Mouse (Mus musculus) intestine, embryonic 14.5 days (tissue): ENCODE data around the gene Ctrl. TPM values are rescaled to one million over a fixed set of nuclear protein-coding genes. Genes with fewer than 3 reads are reported as not detected.

Experiments used
- ATAC-seq: fragments of 200-750 bp; cut with Nextera tagmentation; replicated peaks from 2 replicates; pipeline ENCODE4 v1.8.0; 2017; ENCODE audit warnings: low read depth, moderate number of reproducible peaks, moderate TSS enrichment, moderate library complexity; ENCODE audit not compliant: low FRiP score, low TSS enrichment
- DNase-seq: peaks from one replicate; pipeline ENCODE4 v3.0.0-alpha.2; 2018; ENCODE audit warnings: low spot score
- H3K27ac ChIP-seq: fragments of 300-500 bp; sonication (generic); 2 replicates; pipeline ENCODE4 v1.5.1; 2014; ENCODE audit warnings: low read depth, mild to moderate bottlenecking, control low read depth
- H3K27me3 ChIP-seq: fragments of 300-500 bp; sonication (generic); replicated peaks from 2 replicates; pipeline ENCODE4 v1.6.1; 2014; ENCODE audit warnings: low read length, control low read depth; ENCODE audit not compliant: control insufficient read depth, insufficient read depth
- H3K36me3 ChIP-seq: fragments of 300-500 bp; sonication (generic); 2 replicates; pipeline ENCODE4 v1.6.1; 2014; ENCODE audit warnings: low read length, control low read depth; ENCODE audit not compliant: control insufficient read depth, insufficient read depth
- H3K4me1 ChIP-seq: fragments of 300-500 bp; sonication (generic); replicated peaks from 2 replicates; pipeline ENCODE4 v1.6.1; 2014; ENCODE audit warnings: low read length, control low read depth, mixed read lengths; ENCODE audit not compliant: control insufficient read depth, insufficient read depth
- H3K4me2 ChIP-seq: fragments of 300-500 bp; sonication (generic); 2 replicates; pipeline ENCODE4 v1.6.1; 2014; ENCODE audit warnings: low read length
- H3K4me3 ChIP-seq: fragments of 300-500 bp; sonication (generic); 2 replicates; pipeline ENCODE4 v1.5.1; 2014; ENCODE audit warnings: low read depth, low read length, control low read depth, mixed read lengths
- H3K9ac ChIP-seq: fragments of 300-500 bp; sonication (generic); 2 replicates; pipeline ENCODE4 v1.6.1; 2014; ENCODE audit warnings: mild to moderate bottlenecking, low read length
- H3K9me3 ChIP-seq: fragments of 300-500 bp; sonication (generic); 2 replicates; pipeline ENCODE4 v1.6.1; 2016; ENCODE audit warnings: low read length, control low read depth; ENCODE audit not compliant: control insufficient read depth
- WGBS: fragments of 180-500 bp; shearing (Covaris S2); extraction: QIAGEN DNeasy Blood & Tissue Kit; methylation state at CpG from one replicate; pipeline ENCODE4 v1.1.7; 2014; 5-methylcytosine and 5-hydroxymethylcytosine counted together
- microRNA-seq: library from miRNA; unstranded; fragments of <30 nt; microRNA quantifications from one replicate; pipeline ENCODE4, GENCODE M21; 2016
- polyA plus RNA-seq: library from polyadenylated mRNA; unstranded; fragments of >200 nt; fragmentation: Nextera tagmentation; extraction: Ambion mirVana; gene quantifications from 2 replicates; pipeline ENCODE4 v1.2.1, GENCODE M21; 2014

Ctrl gene
- polyA plus RNA-seq, 1 experiment from 2014 or later = 1.0 TPM

- Histone ChIP-seq H3K27ac (peak within 1 kb of the TSS; percentile 81), H3K4me1 (peaks cover 8% of the 10 kb centered on the region), H3K27me3 (no peaks in the 10 kb centered on the region), H3K9ac (peak within 1 kb of the TSS; percentile 86), H3K36me3 (0 out of 2 replicates have a peak, but pooled peaks cover 3% of the 10 kb centered on the region), H3K9me3 (no peaks in the 10 kb centered on the region), H3K4me3 (peak within 1 kb of the TSS; percentile 76), H3K4me2 (peak within 1 kb of the TSS; percentile 70)
- peak; percentile 97 for DNase-seq
- peak; percentile 92 for ATAC-seq
- WGBS = under 1% methylated on average over 67 of the region's 68 CpGs
Observed at GRCm38 (mm10) chr8:105900180-105900940, 33.3 kb downstream of the Ctrl start, which contains the start of gene Pskh1. Pskh1 (plus strand) TSS chr8:105900441.

DNA sequence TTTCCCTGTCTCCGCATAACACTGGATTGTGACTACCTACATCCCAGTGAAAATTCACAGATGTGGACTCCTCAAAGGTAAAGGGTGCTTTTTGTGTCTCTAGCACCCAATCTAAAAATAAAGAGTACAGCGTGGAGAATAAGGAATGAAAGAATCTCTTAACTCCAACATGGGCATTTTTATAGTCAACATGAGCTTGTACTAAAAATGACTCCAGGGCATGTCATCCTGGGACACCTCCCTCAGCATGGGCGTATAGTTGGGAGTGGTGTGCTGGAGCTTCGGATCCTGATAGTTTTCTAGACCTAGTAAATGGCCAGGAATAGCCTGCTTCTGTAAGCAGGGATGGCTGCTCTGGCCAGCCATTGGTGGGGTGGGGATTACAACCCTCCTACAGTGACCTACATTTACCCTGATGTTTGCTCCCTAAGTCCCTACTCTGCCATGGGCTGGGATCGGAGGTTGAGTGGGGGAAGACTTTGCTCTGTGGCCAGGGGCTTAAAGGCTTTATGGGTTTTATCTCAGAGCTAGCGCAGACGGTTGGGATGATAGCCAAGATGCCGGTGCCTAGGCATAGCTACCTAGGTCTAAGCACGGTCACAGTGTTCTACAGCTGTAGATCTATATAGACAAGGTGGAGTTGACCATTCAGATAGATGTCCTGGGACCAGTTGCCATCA lies 35.7 kb downstream of the Ctrl start:
- Histone ChIP-seq H3K4me3 (no peak overlapping the region), H3K27me3 (no peaks in the 10 kb centered on the region), H3K9ac (no peak overlapping the region), H3K27ac (no peak overlapping the region), H3K36me3 (peaks cover 7% of the 10 kb centered on the region; the same call in 1 of the 2 replicates), H3K4me2 (no peak overlapping the region), H3K9me3 (no peaks in the 10 kb centered on the region), H3K4me1 (peaks cover 12% of the 10 kb centered on the region)
- WGBS = 75% methylated on average over 9 of the region's 9 CpGs
- no peak for DNase-seq
- no peak for ATAC-seq

- Histone ChIP-seq H3K9ac (0 out of 2 replicates have a peak within 1 kb of the TSS, but pooled peaks have one; percentile 13), H3K4me3 (no peak within 1 kb of the TSS), H3K36me3 (peaks cover 52% of the 10 kb centered on the region), H3K4me1 (peaks cover 4% of the 10 kb centered on the region; the same call in 1 of the 2 replicates), H3K27me3 (no peaks in the 10 kb centered on the region), H3K27ac (no peak within 1 kb of the TSS), H3K9me3 (no peaks in the 10 kb centered on the region), H3K4me2 (peak within 1 kb of the TSS; percentile 20; the same call in 1 of the 2 replicates)
- ATAC-seq (peak; percentile 83), DNase-seq (peak; percentile 74)
- WGBS = 11% methylated on average over 11 of the region's 11 CpGs
Observed at GRCm38 (mm10) chr8:105893339-105893738, 40.3 kb downstream of the Ctrl start, which contains the start of gene Nrn1l. Nrn1l (plus strand) TSS chr8:105893567.

GRCm38 (mm10) chr8:105892432-105892831 lies 41.2 kb downstream of the Ctrl start:
- no peak overlapping the region for H3K27ac ChIP-seq
- ATAC-seq = no peak
- DNase-seq = no peak
- H3K27me3 ChIP-seq = no peaks in the 10 kb centered on the region
- peaks cover 4% of the 10 kb centered on the region; the same call in 1 of the 2 replicates for H3K4me1 ChIP-seq
- WGBS = 87% methylated on average over 6 of the region's 6 CpGs
- no peak overlapping the region for H3K4me3 ChIP-seq
- no peaks in the 10 kb centered on the region for H3K9me3 ChIP-seq
- H3K4me2 ChIP-seq = no peak overlapping the region
- peaks cover 61% of the 10 kb centered on the region for H3K36me3 ChIP-seq
- no peak overlapping the region for H3K9ac ChIP-seq

DNA sequence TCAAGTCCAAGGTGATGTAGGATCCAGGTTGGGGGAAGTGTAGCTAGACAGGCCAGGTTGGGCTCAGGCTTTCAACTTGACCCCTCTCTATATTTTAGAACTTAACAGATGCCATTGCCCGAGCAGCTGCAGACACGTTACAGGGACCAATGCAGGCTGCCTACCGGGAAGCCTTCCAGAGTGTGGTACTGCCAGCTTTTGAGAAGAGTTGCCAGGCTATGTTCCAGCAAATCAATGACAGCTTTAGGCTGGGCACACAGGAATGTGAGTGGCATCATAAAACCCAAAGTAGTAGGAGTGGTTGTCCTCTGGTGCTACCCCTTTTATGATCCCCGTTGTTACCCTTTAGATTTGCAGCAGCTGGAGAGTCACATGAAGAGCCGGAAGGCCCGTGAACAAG lies 42.8 kb downstream of the Ctrl start:
- ATAC-seq = no peak
- Histone ChIP-seq H3K36me3 (peaks cover 77% of the 10 kb centered on the region), H3K4me2 (no peak overlapping the region), H3K27me3 (no peaks in the 10 kb centered on the region), H3K4me1 (peaks cover 4% of the 10 kb centered on the region; the same call in 1 of the 2 replicates), H3K27ac (no peak overlapping the region), H3K9ac (no peak overlapping the region), H3K4me3 (no peak overlapping the region), H3K9me3 (no peaks in the 10 kb centered on the region)
- DNase-seq = no peak
- 86% methylated on average over 6 of the region's 6 CpGs for WGBS

- Histone ChIP-seq H3K4me3 (no peak overlapping the region), H3K4me2 (no peak overlapping the region), H3K27ac (no peak overlapping the region), H3K4me1 (peaks cover 4% of the 10 kb centered on the region; the same call in 1 of the 2 replicates), H3K9me3 (no peaks in the 10 kb centered on the region), H3K36me3 (peaks cover 85% of the 10 kb centered on the region), H3K9ac (no peak overlapping the region), H3K27me3 (no peaks in the 10 kb centered on the region)
- no peak for ATAC-seq
- WGBS = 94% methylated on average over 12 of the region's 12 CpGs
- DNase-seq = no peak
Observed at GRCm38 (mm10) chr8:105889756-105890465, 43.8 kb downstream of the Ctrl start.

Small RNA genes lying within 50 kb of the gene (microRNA-seq; reads per million reads assigned to microRNA genes)
- gene Mir7074 = not detected

Other genes with a start within 250 kb of the Ctrl start
- gene Carmil2, start 247.6 kb downstream of the Ctrl start, polyA plus RNA-seq = 1.0 and 1.1 TPM in 2 replicates
- 56.9 and 61.8 TPM in 2 replicates for gene Acd, start 232.8 kb downstream of the Ctrl start, polyA plus RNA-seq
- 16.0 and 17.5 TPM in 2 replicates for gene Pard6a, start 232.7 kb downstream of the Ctrl start, polyA plus RNA-seq
- gene 4933405L10Rik, start 226.2 kb downstream of the Ctrl start, polyA plus RNA-seq = not detected in 2 replicates
- gene Enkd1, start 225.7 kb downstream of the Ctrl start, polyA plus RNA-seq = 22.6 and 23.2 TPM in 2 replicates
- gene Gfod2, start 175.2 kb downstream of the Ctrl start, polyA plus RNA-seq = 11.3 and 11.8 TPM in 2 replicates
- gene Ranbp10, start 106.5 kb downstream of the Ctrl start, polyA plus RNA-seq = 11.6 and 11.7 TPM in 2 replicates
- 0.11 TPM in 1 of 2 replicates, not detected in the other for gene Tsnaxip1, start 106.1 kb downstream of the Ctrl start, polyA plus RNA-seq
- gene Cenpt, start 80.6 kb downstream of the Ctrl start, polyA plus RNA-seq = 39.2 and 40.1 TPM in 2 replicates
- gene Thap11, start 78.7 kb downstream of the Ctrl start, polyA plus RNA-seq = 58.0 and 61.1 TPM in 2 replicates
- 302 and 316 TPM in 2 replicates for gene Nutf2, start 73.3 kb downstream of the Ctrl start, polyA plus RNA-seq
- 37.0 and 40.7 TPM in 2 replicates for gene Edc4, start 53.0 kb downstream of the Ctrl start, polyA plus RNA-seq
- gene Nrn1l, start 40.3 kb downstream of the Ctrl start, polyA plus RNA-seq = 0.32 and 0.97 TPM in 2 replicates
- gene Pskh1, start 33.4 kb downstream of the Ctrl start, polyA plus RNA-seq = 30.0 and 31.7 TPM in 2 replicates
- 64.2 and 64.8 TPM in 2 replicates for gene Psmb10, start 4.6 kb upstream of the Ctrl start, polyA plus RNA-seq
- 1.2 and 1.4 TPM in 2 replicates for gene Lcat, start 9.5 kb upstream of the Ctrl start, polyA plus RNA-seq
- gene Slc12a4, start 32.2 kb upstream of the Ctrl start, polyA plus RNA-seq = 27.8 and 28.6 TPM in 2 replicates
- gene Dpep3, start 45.6 kb upstream of the Ctrl start, polyA plus RNA-seq = not detected in 2 replicates
- 18.3 and 18.7 TPM in 2 replicates for gene Dus2, start 57.5 kb upstream of the Ctrl start, polyA plus RNA-seq
- gene Dpep2nb, start 72.1 kb upstream of the Ctrl start, polyA plus RNA-seq = not detected in 2 replicates
- 16.9 and 17.9 TPM in 2 replicates for gene Ddx28, start 78.0 kb upstream of the Ctrl start, polyA plus RNA-seq
- 6.9 and 7.6 TPM in 2 replicates for gene Nfatc3, start 125.0 kb upstream of the Ctrl start, polyA plus RNA-seq
- 22.4 and 25.4 TPM in 2 replicates for gene Esrp2, start 203.1 kb upstream of the Ctrl start, polyA plus RNA-seq
- 4.1 and 5.0 TPM in 2 replicates for gene Pla2g15, start 216.5 kb upstream of the Ctrl start, polyA plus RNA-seq
- gene Slc7a6, start 235.0 kb upstream of the Ctrl start, polyA plus RNA-seq = 68.9 and 73.2 TPM in 2 replicates